Mouse (Mus musculus) heart, embryonic 16.5 days (tissue): ENCODE data around the gene Camta1. TPM values are rescaled to one million over a fixed set of nuclear protein-coding genes. Genes with fewer than 3 reads are reported as not detected.
"Not testable (repeated sequence)": the region's sequence is repeated elsewhere in the genome, so short reads cannot be mapped to it uniquely, and the experiment has no call there.

Source experiments
- ATAC-seq: fragments of 200-750 bp; cut with Nextera tagmentation; replicated peaks from 2 replicates; pipeline ENCODE4 v1.8.0; 2017; ENCODE audit warnings: moderate number of reproducible peaks; ENCODE audit not compliant: insufficient read depth, low FRiP score; ENCODE audit errors: extremely low read depth
- H3K27ac ChIP-seq: fragments of 300-500 bp; sonication (generic); 2 replicates; pipeline ENCODE4 v1.5.1; 2014; ENCODE audit warnings: mild to moderate bottlenecking, low read length, control low read depth, moderate library complexity
- H3K27me3 ChIP-seq: fragments of 300-500 bp; sonication (generic); 2 replicates; pipeline ENCODE4 v1.6.1; 2014; ENCODE audit warnings: low read length, mixed read lengths; ENCODE audit not compliant: control insufficient read depth, insufficient read depth
- H3K36me3 ChIP-seq: fragments of 300-500 bp; sonication (generic); 2 replicates; pipeline ENCODE4 v1.6.1; 2014; ENCODE audit not compliant: control insufficient read depth, insufficient read depth
- H3K4me1 ChIP-seq: fragments of 300-500 bp; sonication (generic); 2 replicates; pipeline ENCODE4 v1.6.1; 2014; ENCODE audit warnings: low read length, mixed read lengths; ENCODE audit not compliant: control insufficient read depth, insufficient read depth
- H3K4me2 ChIP-seq: fragments of 300-500 bp; sonication (generic); 2 replicates; pipeline ENCODE4 v1.6.1; 2014; ENCODE audit warnings: low read depth, mild to moderate bottlenecking, control low read depth, low read length
- H3K4me3 ChIP-seq: fragments of 300-500 bp; sonication (generic); 2 replicates; pipeline ENCODE4 v1.5.1; 2014; ENCODE audit warnings: mild to moderate bottlenecking, control low read depth, low read length
- H3K9ac ChIP-seq: fragments of 300-500 bp; sonication (generic); 2 replicates; pipeline ENCODE4 v1.6.1; 2014; ENCODE audit warnings: low read length, control low read depth
- H3K9me3 ChIP-seq: fragments of 300-500 bp; sonication (generic); replicated peaks from 2 replicates; pipeline ENCODE4 v1.6.1; 2016; ENCODE audit warnings: low read length; ENCODE audit not compliant: control insufficient read depth
- WGBS: fragments of 180-500 bp; shearing (Covaris S2); extraction: QIAGEN DNeasy Blood & Tissue Kit; methylation state at CpG from one replicate; pipeline ENCODE4 v1.1.7; 2014; 5-methylcytosine and 5-hydroxymethylcytosine counted together
- polyA plus RNA-seq: library from polyadenylated mRNA; unstranded; fragments of >200 nt; fragmentation: Nextera tagmentation; extraction: Ambion mirVana; gene quantifications from 2 replicates; pipeline ENCODE4 v1.2.1, GENCODE M21; 2015

Gene Camta1
- polyA plus RNA-seq, 1 experiment from 2014 or later: 141 TPM

GRCm38 (mm10) chr4:150914290-150914733 is 947.4 kb downstream of the Camta1 start, which contains the start of the genes Park7 and Tnfrsf9:
Gene Park7, minus strand, starts transcription at chr4:150914437.
Gene Tnfrsf9, plus strand, starts transcription at chr4:150914562.
- peak; percentile 81 for ATAC-seq
- WGBS: under 1% methylated on average over 48 of the region's 48 CpGs
- peak within 1 kb of the TSS; percentile 83 for H3K4me3 ChIP-seq
- H3K4me1 ChIP-seq: peaks cover 20% of the 10 kb centered on the region
- no peaks in the 10 kb centered on the region for H3K27me3 ChIP-seq
- peak within 1 kb of the TSS; percentile 94 for H3K27ac ChIP-seq
- peak within 1 kb of the TSS; percentile 90 for H3K9ac ChIP-seq
- H3K9me3 ChIP-seq: no peaks in the 10 kb centered on the region
- H3K4me2 ChIP-seq: peak within 1 kb of the TSS; percentile 87
- H3K36me3 ChIP-seq: no peaks in the 10 kb centered on the region

- H3K27me3 ChIP-seq: no peaks in the 10 kb centered on the region
- H3K4me2 ChIP-seq: peak overlapping the region; percentile 87
- no peaks in the 10 kb centered on the region for H3K9me3 ChIP-seq
- peak overlapping the region; percentile 83 for H3K4me3 ChIP-seq
- peak overlapping the region; percentile 92 for H3K27ac ChIP-seq
- 14% methylated on average over 12 of the region's 12 CpGs for WGBS
- peaks cover 24% of the 10 kb centered on the region for H3K4me1 ChIP-seq
- ATAC-seq: no peak
- peak overlapping the region; percentile 90 for H3K9ac ChIP-seq
- no peaks in the 10 kb centered on the region for H3K36me3 ChIP-seq
Measured at GRCm38 (mm10) chr4:150913743-150914142, 947.9 kb downstream of the Camta1 start.

GRCm38 (mm10) chr4:150910164-150910951 is 951.3 kb downstream of the Camta1 start:
- Histone ChIP-seq H3K9ac (peak overlapping the region; percentile 64), H3K36me3 (peaks cover 2% of the 10 kb centered on the region; the same call in 1 of the 2 replicates), H3K27ac (peak overlapping the region; percentile 79), H3K4me1 (peaks cover 21% of the 10 kb centered on the region), H3K9me3 (no peaks in the 10 kb centered on the region), H3K27me3 (no peaks in the 10 kb centered on the region), H3K4me2 (peak overlapping the region; percentile 62), H3K4me3 (peak overlapping the region; percentile 97)
- WGBS: 82% methylated on average over 19 of the region's 19 CpGs
- ATAC-seq: no peak

- Histone ChIP-seq H3K27me3 (no peaks in the 10 kb centered on the region), H3K4me2 (peak overlapping the region; percentile 75), H3K4me1 (peaks cover 15% of the 10 kb centered on the region), H3K27ac (peak overlapping the region; percentile 86), H3K36me3 (peaks cover 5% of the 10 kb centered on the region; the same call in 1 of the 2 replicates), H3K4me3 (peak overlapping the region; percentile 97), H3K9ac (peak overlapping the region; percentile 96), H3K9me3 (no peaks in the 10 kb centered on the region)
- under 1% methylated on average over 56 of the region's 56 CpGs for WGBS
- ATAC-seq: peak; percentile 92
Measured at GRCm38 (mm10) chr4:150909451-150910156, 952.1 kb downstream of the Camta1 start.

GRCm38 (mm10) chr4:150908512-150908911 is 953.2 kb downstream of the Camta1 start:
- Histone ChIP-seq H3K36me3 (peaks cover 11% of the 10 kb centered on the region), H3K4me2 (peak overlapping the region; percentile 75), H3K4me1 (peaks cover 12% of the 10 kb centered on the region)
- H3K4me3 ChIP-seq, H3K9ac ChIP-seq, H3K27ac ChIP-seq, ATAC-seq, H3K9me3 ChIP-seq, H3K27me3 ChIP-seq: not testable (repeated sequence)
- WGBS: 74% methylated on average over 5 of the region's 5 CpGs

DNA sequence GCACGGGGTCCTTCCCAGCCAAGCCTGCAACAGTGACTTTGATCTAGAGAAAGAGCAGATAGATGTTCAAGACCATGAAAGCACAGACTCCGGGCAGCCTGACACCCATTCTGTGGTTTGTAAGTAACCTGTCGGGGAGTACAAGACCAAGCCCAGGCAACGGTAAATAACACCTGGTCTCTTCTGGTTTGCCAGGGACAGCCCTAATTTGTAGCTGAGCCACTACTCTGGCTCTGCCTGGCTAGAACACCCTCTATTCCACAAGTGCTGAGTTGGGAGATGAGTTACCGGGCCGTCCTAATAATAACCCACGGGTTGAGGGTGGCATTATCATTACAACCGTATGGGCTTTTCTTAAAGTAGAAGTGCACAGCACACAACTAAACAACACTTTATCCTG is 954.6 kb downstream of the Camta1 start:
- Histone ChIP-seq H3K27ac (no peak overlapping the region), H3K4me1 (peaks cover 8% of the 10 kb centered on the region), H3K4me3 (no peak overlapping the region), H3K9me3 (no peaks in the 10 kb centered on the region), H3K36me3 (peaks cover 14% of the 10 kb centered on the region), H3K27me3 (no peaks in the 10 kb centered on the region), H3K4me2 (no peak overlapping the region), H3K9ac (no peak overlapping the region)
- 84% methylated on average over 8 of the region's 8 CpGs for WGBS
- ATAC-seq: no peak

- Histone ChIP-seq H3K36me3 (peaks cover 32% of the 10 kb centered on the region), H3K27ac (no peak overlapping the region), H3K9me3 (no peaks in the 10 kb centered on the region), H3K4me2 (no peak overlapping the region), H3K9ac (no peak overlapping the region), H3K27me3 (no peaks in the 10 kb centered on the region), H3K4me1 (no peaks in the 10 kb centered on the region; the same call in 1 of the 2 replicates), H3K4me3 (no peak overlapping the region)
- ATAC-seq: no peak
- WGBS: 89% methylated on average over 14 of the region's 14 CpGs
Measured at GRCm38 (mm10) chr4:150903091-150903742, 958.5 kb downstream of the Camta1 start.

- H3K4me3 ChIP-seq: no peak overlapping the region
- H3K4me2 ChIP-seq: no peak overlapping the region
- 66% methylated on average over 12 of the region's 12 CpGs for WGBS
- ATAC-seq: peak; percentile 9; the same call in 1 of the 2 replicates
- no peaks in the 10 kb centered on the region for H3K9me3 ChIP-seq
- H3K36me3 ChIP-seq: peaks cover 33% of the 10 kb centered on the region
- H3K27me3 ChIP-seq: no peaks in the 10 kb centered on the region
- 0 out of 2 replicates have a peak overlapping the region, but pooled peaks have one; percentile 22 for H3K9ac ChIP-seq
- H3K27ac ChIP-seq: peak overlapping the region; percentile 38; the same call in 1 of the 2 replicates
- no peaks in the 10 kb centered on the region for H3K4me1 ChIP-seq
Measured at GRCm38 (mm10) chr4:150902062-150902461, 959.6 kb downstream of the Camta1 start.
